Mouse (Mus musculus) MEL (cell line): ENCODE data around the gene Mettl7b. TPM values are rescaled to one million over a fixed set of nuclear protein-coding genes. Genes with fewer than 3 reads are reported as not detected.

Experiments used
- DNase-seq: peaks from one replicate; pipeline ENCODE4 v3.0.0; 2011; ENCODE audit warnings: low read depth, low spot score
- H3K27ac ChIP-seq: 2 replicates; pipeline ENCODE4 v1.5.1; 2012; ENCODE audit warnings: low read depth, mild to moderate bottlenecking, control low read depth, low read length, moderate library complexity; ENCODE audit not compliant: control insufficient read depth
- H3K27me3 ChIP-seq, 2 experiments: fragments of 150-350 bp in 1 of 2; sonication (generic) in 1 of 2; 2 replicates each; pipeline ENCODE4 v1.6.1; 2012; ENCODE audit warnings: low read length in 2 of 2, mild to moderate bottlenecking in 2 of 2, improper control_type of control experiment in 1 of 2, moderate library complexity in 1 of 2; ENCODE audit not compliant: insufficient read depth in 2 of 2, control insufficient read depth in 1 of 2
- H3K36me3 ChIP-seq, 2 experiments: 2 replicates each; pipeline ENCODE4 v1.6.1; 2012 to 2014; ENCODE audit warnings: low read length in 2 of 2, improper control_type of control experiment in 1 of 2, inconsistent platforms in 1 of 2, mild to moderate bottlenecking in 1 of 2; ENCODE audit not compliant: insufficient read depth in 2 of 2, control insufficient read depth in 1 of 2
- H3K4me1 ChIP-seq, 2 experiments: fragments of 150-350 bp in 1 of 2; sonication (generic) in 1 of 2; 2 replicates each; pipeline ENCODE4 v1.6.1; 2012; ENCODE audit warnings: low read length in 2 of 2, improper control_type of control experiment in 1 of 2, mild to moderate bottlenecking in 1 of 2; ENCODE audit not compliant: insufficient read depth in 2 of 2, control insufficient read depth in 1 of 2
- H3K4me3 ChIP-seq, 2 experiments: fragments of 150-350 bp in 1 of 2; sonication (generic) in 1 of 2; 2 replicates each; pipeline ENCODE4 v1.5.1; 2012; ENCODE audit warnings: low read depth in 2 of 2, low read length in 2 of 2, mild to moderate bottlenecking in 2 of 2, moderate library complexity in 2 of 2, control low read depth in 1 of 2, improper control_type of control experiment in 1 of 2; ENCODE audit not compliant: control insufficient read depth in 1 of 2, insufficient read depth in 1 of 2
- H3K79me2 ChIP-seq: 2 replicates; pipeline ENCODE4 v1.6.1; 2012; ENCODE audit warnings: mild to moderate bottlenecking, low read length, moderate library complexity; ENCODE audit not compliant: control insufficient read depth, poor library complexity, insufficient read depth
- H3K9ac ChIP-seq: 2 replicates; pipeline ENCODE4 v1.6.1; 2012; ENCODE audit warnings: low read depth, mild to moderate bottlenecking, control low read depth, low read length, moderate library complexity; ENCODE audit not compliant: control insufficient read depth, poor library complexity, severe bottlenecking
- H3K9me3 ChIP-seq: fragments of 150-350 bp; sonication (generic); replicated peaks from 2 replicates; pipeline ENCODE4 v1.6.1; 2012; ENCODE audit warnings: mild to moderate bottlenecking, low read length, improper control_type of control experiment, moderate library complexity; ENCODE audit not compliant: insufficient read depth
- BHLHE40 ChIP-seq: IDR thresholded peaks from 2 replicates; pipeline ENCODE4 v1.6.1; 2012; ENCODE audit warnings: low read depth, mild to moderate bottlenecking, inconsistent platforms, low read length, improper control_type of control experiment, borderline replicate concordance
- CHD2 ChIP-seq: IDR thresholded peaks from 2 replicates; pipeline ENCODE4 v1.6.1; 2011; ENCODE audit warnings: low read length, improper control_type of control experiment
- CTCF ChIP-seq, 3 experiments: IDR thresholded peaks in 2 of 3; conservative IDR thresholded peaks in 1 of 3; 2 replicates each; pipeline ENCODE4 v1.5.1; 2011 to 2012; ENCODE audit warnings: low read length in 3 of 3, low read depth in 2 of 3, mild to moderate bottlenecking in 2 of 3, improper control_type of control experiment in 1 of 3, inconsistent platforms in 1 of 3, mixed read lengths in 1 of 3, moderate library complexity in 1 of 3; ENCODE audit not compliant: control insufficient read depth in 1 of 3, insufficient read depth in 1 of 3, poor library complexity in 1 of 3, severe bottlenecking in 1 of 3
- E2F4 ChIP-seq: IDR thresholded peaks from 2 replicates; pipeline ENCODE4 v1.6.1; 2011; ENCODE audit warnings: low read depth, low read length, improper control_type of control experiment, borderline replicate concordance
- EP300 ChIP-seq, 2 experiments: IDR thresholded peaks; 2 replicates each; pipeline ENCODE4 v1.6.1; 2011; ENCODE audit warnings: improper control_type of control experiment in 2 of 2, low read length in 2 of 2, low read depth in 1 of 2, mild to moderate bottlenecking in 1 of 2
- HCFC1 ChIP-seq: IDR thresholded peaks from 2 replicates; pipeline ENCODE4 v1.6.1; 2012; ENCODE audit warnings: low read depth, mild to moderate bottlenecking, inconsistent platforms, low read length, improper control_type of control experiment, moderate library complexity
- JUND ChIP-seq: IDR thresholded peaks from 2 replicates; pipeline ENCODE4 v1.6.1; 2011; ENCODE audit warnings: low read depth, mild to moderate bottlenecking, improper control_type of control experiment, low read length
- KAT2A ChIP-seq: conservative IDR thresholded peaks from 2 replicates; pipeline ENCODE4 v1.6.1; 2012; ENCODE audit warnings: low read depth, low read length, improper control_type of control experiment, inconsistent platforms
- MAX ChIP-seq: IDR thresholded peaks from 2 replicates; pipeline ENCODE4 v1.6.1; 2011; ENCODE audit warnings: low read length, improper control_type of control experiment
- MAZ ChIP-seq: IDR thresholded peaks from 2 replicates; pipeline ENCODE4 v1.6.1; 2012; ENCODE audit warnings: low read depth, mild to moderate bottlenecking, inconsistent platforms, low read length, improper control_type of control experiment
- NELFE ChIP-seq: IDR thresholded peaks from 2 replicates; pipeline ENCODE4 v1.6.1; 2011; ENCODE audit warnings: low read depth, low read length, improper control_type of control experiment
- NRF1 ChIP-seq: IDR thresholded peaks from 2 replicates; pipeline ENCODE4 v1.6.1; 2014; ENCODE audit warnings: low read depth, mild to moderate bottlenecking, inconsistent platforms, low read length, improper control_type of control experiment, moderate library complexity; ENCODE audit not compliant: poor library complexity, insufficient read depth, severe bottlenecking
- POLR2A ChIP-seq, 2 experiments: IDR thresholded peaks; 2 replicates each; pipeline ENCODE4 v1.6.1; 2011 to 2012; ENCODE audit warnings: low read length in 2 of 2, mild to moderate bottlenecking in 2 of 2, control low read depth in 1 of 2, improper control_type of control experiment in 1 of 2, low read depth in 1 of 2, moderate library complexity in 1 of 2; ENCODE audit not compliant: control insufficient read depth in 1 of 2, insufficient read depth in 1 of 2, poor library complexity in 1 of 2
- POLR2AphosphoS5 ChIP-seq: IDR thresholded peaks from 2 replicates; pipeline ENCODE4 v1.6.1; 2012; ENCODE audit warnings: low read depth, borderline replicate concordance, mild to moderate bottlenecking, inconsistent platforms, low read length, moderate library complexity, mixed read lengths
- SMC3 ChIP-seq: IDR thresholded peaks from 2 replicates; pipeline ENCODE4 v1.6.1; 2011; ENCODE audit warnings: low read depth, low read length, improper control_type of control experiment
- TBP ChIP-seq: IDR thresholded peaks from 2 replicates; pipeline ENCODE4 v1.8.0; 2011; ENCODE audit warnings: low read depth, low read length, improper control_type of control experiment
- USF2 ChIP-seq, 2 experiments: IDR thresholded peaks; 2 replicates each; pipeline ENCODE4 v1.6.1; 2011 to 2012; ENCODE audit warnings: improper control_type of control experiment in 2 of 2, low read length in 2 of 2, borderline replicate concordance in 1 of 2, inconsistent platforms in 1 of 2, low read depth in 1 of 2, mild to moderate bottlenecking in 1 of 2; ENCODE audit not compliant: insufficient read depth in 1 of 2
- ZC3H11A ChIP-seq: IDR thresholded peaks from 2 replicates; pipeline ENCODE4 v1.6.1; 2012; ENCODE audit warnings: low read depth, mild to moderate bottlenecking, inconsistent platforms, low read length, improper control_type of control experiment
- ZKSCAN1 ChIP-seq: IDR thresholded peaks from 2 replicates; pipeline ENCODE4 v1.6.1; 2012; ENCODE audit warnings: low read depth, mild to moderate bottlenecking, inconsistent platforms, low read length, improper control_type of control experiment, moderate library complexity
- ZNF384 ChIP-seq: IDR thresholded peaks from 2 replicates; pipeline ENCODE4 v1.6.1; 2012; ENCODE audit warnings: low read depth, mild to moderate bottlenecking, inconsistent platforms, low read length, improper control_type of control experiment
- polyA plus RNA-seq, 2 experiments: library from polyadenylated mRNA; stranded (reverse) in 1 of 2; unstranded in 1 of 2; fragments of >175 nt in 1 of 2; fragments of >200 nt in 1 of 2; gene quantifications; 2 replicates each; pipeline versions ENCODE4 v1.2.1 to v1.2.4; 2012; ENCODE audit warnings: low replicate concordance in 2 of 2, low read depth in 1 of 2; ENCODE audit not compliant: insufficient read length in 2 of 2, insufficient read depth in 1 of 2, missing spikeins in 1 of 2
- total RNA-seq: library from RNA; depleted of rRNA; stranded (reverse); fragments of 300-350 nt; gene quantifications from 2 replicates; pipeline ENCODE4 v1.2.3, GENCODE M21; 2012

Gene Mettl7b
- total and polyA plus RNA-seq, 3 experiments: not detected

- no peak for TF ChIP-seq BHLHE40
- no peak for TF ChIP-seq ZNF384
- no peak for TF ChIP-seq KAT2A
- TF ChIP-seq E2F4: no peak
- H3K79me2 ChIP-seq: no peaks in the 10 kb centered on the region
- no peak for DNase-seq
These were observed 43.5 kb upstream of the Mettl7b start for GRCm38 (mm10) chr10:129004032-129004920.

GRCm38 (mm10) chr10:128996523-128997040 is 35.8 kb upstream of the Mettl7b start:
- H3K27me3 ChIP-seq: peaks cover 0 to 2% of the 10 kb centered on the region in 2 experiments; a peak in 1 of 4 replicates
- H3K4me1 ChIP-seq: no peaks in the 10 kb centered on the region
- TF ChIP-seq EP300 (IDR thresholded peaks at IDR 0.05; ENCODE audit: low read depth in 1 of 2, low read length in 2 of 2): no peak
- TF ChIP-seq, all 39 proteins: peak for 0
- no peaks in the 10 kb centered on the region for H3K9me3 ChIP-seq
- H3K79me2 ChIP-seq: no peaks in the 10 kb centered on the region
- H3K4me3 ChIP-seq: no peak overlapping the region
- no peak overlapping the region for H3K27ac ChIP-seq
- H3K36me3 ChIP-seq: no peaks in the 10 kb centered on the region
- DNase-seq: no peak
- no peak overlapping the region for H3K9ac ChIP-seq

More at GRCm38 (mm10) chr10:129004032-129004920, 43.5 kb upstream of the Mettl7b start:
- Histone ChIP-seq H3K4me1 (no peaks in the 10 kb centered on the region), H3K36me3 (no peaks in the 10 kb centered on the region), H3K4me3 (no peak overlapping the region), H3K9ac (no peak overlapping the region), H3K9me3 (no peaks in the 10 kb centered on the region), H3K27ac (no peak overlapping the region), H3K27me3 (no peaks in the 10 kb centered on the region)

GRCm38 (mm10) chr10:128995796-128996195 is 35.0 kb upstream of the Mettl7b start:
- Histone ChIP-seq H3K79me2 (no peaks in the 10 kb centered on the region), H3K36me3 (no peaks in the 10 kb centered on the region), H3K27me3 (peaks cover 0 to 2% of the 10 kb centered on the region in 2 experiments; a peak in 1 of 4 replicates), H3K27ac (no peak overlapping the region), H3K4me1 (no peaks in the 10 kb centered on the region), H3K9ac (no peak overlapping the region), H3K9me3 (no peaks in the 10 kb centered on the region), H3K4me3 (no peak overlapping the region)
- TF ChIP-seq CHD2: no peak
- TF ChIP-seq NELFE: no peak
- no peak for TF ChIP-seq ZKSCAN1
- TF ChIP-seq SMC3: no peak
- no peak for TF ChIP-seq POLR2A (IDR thresholded peaks at IDR 0.05; ENCODE audit: control insufficient read depth in 1 of 2, insufficient read depth in 1 of 2, low read depth in 1 of 2, low read length in 2 of 2, poor library complexity in 1 of 2)
- TF ChIP-seq HCFC1: no peak
- no peak for TF ChIP-seq JUND
- no peak for TF ChIP-seq MAZ
- no peak for TF ChIP-seq POLR2AphosphoS5
- no peak for TF ChIP-seq ZC3H11A
- no peak for TF ChIP-seq NRF1
- TF ChIP-seq TBP: no peak
- TF ChIP-seq USF2 (IDR thresholded peaks at IDR 0.05; ENCODE audit: borderline replicate concordance in 1 of 2, insufficient read depth in 1 of 2, low read depth in 1 of 2, low read length in 2 of 2): no peak
- no peak for TF ChIP-seq BHLHE40
- TF ChIP-seq MAX: no peak
- no peak for TF ChIP-seq ZNF384
- TF ChIP-seq CTCF (IDR thresholded peaks at IDR 0.05 in 2 of 3, conservative IDR thresholded peaks at IDR 0.05 in 1 of 3; ENCODE audit: control insufficient read depth in 1 of 3, insufficient read depth in 1 of 3, low read depth in 2 of 3, low read length in 3 of 3, poor library complexity in 1 of 3, severe bottlenecking in 1 of 3): no peak
- TF ChIP-seq EP300 (IDR thresholded peaks at IDR 0.05; ENCODE audit: low read depth in 1 of 2, low read length in 2 of 2): no peak
- no peak for TF ChIP-seq KAT2A
- no peak for DNase-seq
